In the genomic region with DNA sequence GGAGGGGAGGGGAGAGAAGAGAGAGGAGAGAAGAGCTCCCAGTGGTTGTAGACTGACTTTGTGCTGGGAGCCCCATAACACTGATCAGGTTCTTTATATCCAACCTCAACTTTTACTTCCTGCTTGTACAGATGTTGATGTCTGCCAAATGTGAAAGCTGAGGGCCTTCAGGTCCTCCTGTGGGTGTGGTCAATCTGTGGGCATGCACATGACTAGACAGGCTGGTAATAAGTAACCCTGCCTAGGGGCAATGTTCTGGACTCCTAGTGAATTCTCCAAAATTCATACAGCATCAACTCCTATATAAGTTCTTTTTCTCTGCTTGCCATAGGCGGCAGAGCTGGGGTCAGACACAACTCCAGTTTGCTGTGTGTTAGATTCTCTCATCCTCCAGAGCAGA, we compare ENCODE assay signal across 27 mouse cellular contexts. TPM values are rescaled to one million over a fixed set of nuclear protein-coding genes. Genes with fewer than 3 reads are reported as not detected.
DNase-seq lines count a peak whose midpoint lies in the region; TF ChIP-seq lines count a peak whose summit lies in the region.
"Had no signal": no experiment of that assay in that cellular context is flagged by ENCODE, and none has a peak within 500 bp of the region (broad histone marks: within the 10 kb centered on the region; RNA-seq: fewer than 3 reads in every experiment).

No protein-coding gene starts in this region.

- no peak overlapping the region for H3K9ac ChIP-seq in MEL (ENCODE audit: control insufficient read depth, low read depth, low read length, poor library complexity, severe bottlenecking)
- H3K9ac ChIP-seq: forebrain, postnatal 0 days; heart, embryonic 12.5 days; liver, embryonic 14.5 days; lung, embryonic 14.5 days had no signal

- no peak for TF ChIP-seq RAD21 in MEL (IDR thresholded peaks at IDR 0.05; ENCODE audit: low read depth, low read length)

- no peaks in the 10 kb centered on the region for H3K9me3 ChIP-seq in MEL (replicated peaks; ENCODE audit: insufficient read depth, low read length)
- H3K9me3 ChIP-seq: heart, embryonic 12.5 days had no signal

- no peak overlapping the region for H3K27ac ChIP-seq in MEL (ENCODE audit: control insufficient read depth, low read depth, low read length)
- H3K27ac ChIP-seq: kidney, postnatal 0 days; left cerebral cortex, adult 2 months; liver, embryonic 14.5 days had no signal

- no peaks in the 10 kb centered on the region for H3K27me3 ChIP-seq in MEL (ENCODE audit: control insufficient read depth in 1 of 2, insufficient read depth in 2 of 2, low read length in 2 of 2)
- H3K27me3 ChIP-seq: heart, embryonic 12.5 days; Patski had no signal

- H3K36me3 ChIP-seq in MEL (ENCODE audit: control insufficient read depth in 1 of 2, insufficient read depth in 2 of 2, low read length in 2 of 2): peaks cover 0 to 5% of the 10 kb centered on the region in 2 experiments; a peak in 2 of 4 replicates

- TF ChIP-seq CTCF in MEL (IDR thresholded peaks at IDR 0.05 in 2 of 3, conservative IDR thresholded peaks at IDR 0.05 in 1 of 3; ENCODE audit: control insufficient read depth in 1 of 3, insufficient read depth in 1 of 3, low read depth in 2 of 3, low read length in 3 of 3, poor library complexity in 1 of 3, severe bottlenecking in 1 of 3): no peak

- no peaks in the 10 kb centered on the region for H3K79me2 ChIP-seq in MEL (ENCODE audit: control insufficient read depth, insufficient read depth, low read length, poor library complexity)

- peak; percentile 8 to 20 for DNase-seq in kidney, adult 8-10 months
- no peak for DNase-seq in kidney, postnatal 10 days
- DNase-seq in 416B (ENCODE audit: low read depth): peak; percentile 49
- peak; percentile 16 for DNase-seq in MEL (ENCODE audit: low read depth, low spot score)
- peak; percentile 19 for DNase-seq in naive thymus-derived CD4-positive, alpha-beta T cell, adult 2 months (ENCODE audit: low read depth)
- DNase-seq in lung, postnatal 14 days: no peak
- DNase-seq in layer of hippocampus, postnatal 25 days (ENCODE audit: extremely low spot score in 1 of 2, low spot score in 1 of 2): no peak
- DNase-seq: adrenal gland, adult 2 months; cerebellum, adult 11 months; cerebellum, adult 9-11 months; gastrocnemius, postnatal 14 days; heart, adult 18-20 months; heart, postnatal 10 days; layer of hippocampus, adult 9-11 months; lung, embryonic 14.5 days; lung, postnatal 36 days; right cerebral cortex, adult 18-20 months; right cerebral cortex, postnatal 4 days; thymus, adult 18-20 months; thymus, postnatal 4 days had no signal

- no peak for TF ChIP-seq EP300 in MEL (IDR thresholded peaks at IDR 0.05; ENCODE audit: low read depth in 1 of 2, low read length in 2 of 2)

- TF ChIP-seq POLR2A in MEL (IDR thresholded peaks at IDR 0.05; ENCODE audit: control insufficient read depth in 1 of 2, insufficient read depth in 1 of 2, low read depth in 1 of 2, low read length in 2 of 2, poor library complexity in 1 of 2): no peak

- H3K4me3 ChIP-seq in MEL (ENCODE audit: control insufficient read depth in 1 of 2, insufficient read depth in 1 of 2, low read depth in 2 of 2, low read length in 2 of 2): no peak overlapping the region
- H3K4me3 ChIP-seq: heart, embryonic 12.5 days; left cerebral cortex, adult 2 months; myocyte had no signal

- no peaks in the 10 kb centered on the region for H3K4me1 ChIP-seq in MEL (ENCODE audit: control insufficient read depth in 1 of 2, insufficient read depth in 2 of 2, low read length in 2 of 2)

TF ChIP-seq in MEL, 35 proteins besides CTCF, POLR2A, EP300 and RAD21:
- no peak for TF ChIP-seq GATA1 (IDR thresholded peaks at IDR 0.05; ENCODE audit: low read depth, low read length)
- no peak for TF ChIP-seq ZNF384 (IDR thresholded peaks at IDR 0.05; ENCODE audit: low read depth, low read length)

RNA-seq across cellular contexts. Expression of a gene that starts 18.5 kb away (rescaled TPM):
- total RNA-seq in MEL (2012; rRNA removed): 20.2 and 24.0 TPM in 2 replicates
- polyA plus RNA-seq in MEL (2012; ENCODE audit: insufficient read depth in 1 of 2, insufficient read length in 2 of 2, low read depth in 1 of 2, low replicate concordance in 2 of 2, missing spikeins in 1 of 2): 10 to 100 TPM in 1 of 2 experiments, not detected in 1; 14.5 TPM
- total RNA-seq in layer of hippocampus, postnatal 25 days (2021): 10 to 100 TPM; 11.9 to 12.2 TPM

RNA-seq across cellular contexts. Expression of a gene that starts 47.8 kb away (rescaled TPM):
- 15.0 and 21.7 TPM in 2 replicates for total RNA-seq in MEL (2012; rRNA removed)
- 10 to 100 TPM; 16.0 to 75.2 TPM for polyA plus RNA-seq in MEL (2012; ENCODE audit: insufficient read depth in 1 of 2, insufficient read length in 2 of 2, low read depth in 1 of 2, low replicate concordance in 2 of 2, missing spikeins in 1 of 2)
- total RNA-seq in layer of hippocampus, postnatal 25 days (2021): 100 to 1,000 TPM; 352 to 377 TPM

Comparison
In these comparisons a context has a peak if more than half of its experiments do, and no peak if none do; other contexts are left out.
1. DNase-seq: peak in kidney, adult 8-10 months (2 of 2), 416B (single experiment), MEL (single experiment) and naive thymus-derived CD4-positive, alpha-beta T cell, adult 2 months (single experiment); none in kidney, postnatal 10 days (single experiment), lung, postnatal 14 days (single experiment) and layer of hippocampus, postnatal 25 days (0 of 2).
2. RNA of a gene that starts 47.8 kb away (total RNA-seq): 352 to 377 TPM in layer of hippocampus, postnatal 25 days; 15.0 to 21.7 TPM in MEL; every median in the first group is over 10 times any median in the second.